Mouse (Mus musculus): Measurements from ENCODE around the gene Snx32. TPM values are rescaled to one million over a fixed set of nuclear protein-coding genes. Genes with fewer than 3 reads are reported as not detected.
A peak's percentile ranks its signal among the peaks of the same experiment; 100 is the strongest.

The Snx32 gene
- 8.7 and 18.4 TPM in 2 replicates for polyA plus RNA-seq (2011; ENCODE audit: insufficient read length, low read depth, missing spikeins)

GRCm38 (mm10) chr19:5510031-5511026, at the start of gene Snx32:
TSS of gene Snx32 (minus strand) at chr19:5510538.
- H3K4me1 ChIP-seq (ENCODE audit: control insufficient read depth, insufficient read depth, low read length), result no peaks in the 10 kb centered on the region
- H3K27ac ChIP-seq (ENCODE audit: insufficient read depth, low read length), result no peak within 1 kb of the TSS

GRCm38 (mm10) chr19:5559631-5560456, 49.5 kb upstream of the Snx32 start:
- Histone ChIP-seq H3K4me1 (ENCODE audit: control insufficient read depth, insufficient read depth, low read length) (0 out of 2 replicates have a peak, but pooled peaks cover 3% of the 10 kb centered on the region), H3K27ac (ENCODE audit: insufficient read depth, low read length) (no peak overlapping the region), H3K4me3 (ENCODE audit: insufficient read depth, low read length) (no peak overlapping the region)
- TF ChIP-seq CTCF (IDR thresholded peaks at IDR 0.05; ENCODE audit: borderline replicate concordance, insufficient read depth, low read length), result no peak
- no peak for TF ChIP-seq POLR2A (IDR thresholded peaks at IDR 0.05; ENCODE audit: low read depth, low read length)

More at GRCm38 (mm10) chr19:5510031-5511026, at the start of gene Snx32:
- H3K4me3 ChIP-seq (ENCODE audit: insufficient read depth, low read length), result peak within 1 kb of the TSS; percentile 47
- TF ChIP-seq POLR2A (IDR thresholded peaks at IDR 0.05; ENCODE audit: low read depth, low read length) (peak; percentile 72), CTCF (IDR thresholded peaks at IDR 0.05; ENCODE audit: borderline replicate concordance, insufficient read depth, low read length) (no peak)

- H3K4me3 ChIP-seq (ENCODE audit: insufficient read depth, low read length), result no peak overlapping the region
- 0 out of 2 replicates have a peak, but pooled peaks cover 3% of the 10 kb centered on the region for H3K4me1 ChIP-seq (ENCODE audit: control insufficient read depth, insufficient read depth, low read length)
- no peak for TF ChIP-seq POLR2A (IDR thresholded peaks at IDR 0.05; ENCODE audit: low read depth, low read length)
- no peak for TF ChIP-seq CTCF (IDR thresholded peaks at IDR 0.05; ENCODE audit: borderline replicate concordance, insufficient read depth, low read length)
- H3K27ac ChIP-seq (ENCODE audit: insufficient read depth, low read length), result no peak overlapping the region
Observed at GRCm38 (mm10) chr19:5559229-5559628, 48.9 kb upstream of the Snx32 start.

GRCm38 (mm10) chr19:5558770-5559169, 48.4 kb upstream of the Snx32 start:
- 0 out of 2 replicates have a peak, but pooled peaks cover 3% of the 10 kb centered on the region for H3K4me1 ChIP-seq (ENCODE audit: control insufficient read depth, insufficient read depth, low read length)
- no peak overlapping the region for H3K27ac ChIP-seq (ENCODE audit: insufficient read depth, low read length)
- H3K4me3 ChIP-seq (ENCODE audit: insufficient read depth, low read length), result no peak overlapping the region
- TF ChIP-seq CTCF (IDR thresholded peaks at IDR 0.05; ENCODE audit: borderline replicate concordance, insufficient read depth, low read length) (no peak), POLR2A (IDR thresholded peaks at IDR 0.05; ENCODE audit: low read depth, low read length) (no peak)

- TF ChIP-seq POLR2A (IDR thresholded peaks at IDR 0.05; ENCODE audit: low read depth, low read length) (no peak), CTCF (IDR thresholded peaks at IDR 0.05; ENCODE audit: borderline replicate concordance, insufficient read depth, low read length) (no peak)
- Histone ChIP-seq H3K4me3 (ENCODE audit: insufficient read depth, low read length) (no peak overlapping the region), H3K4me1 (ENCODE audit: control insufficient read depth, insufficient read depth, low read length) (0 out of 2 replicates have a peak, but pooled peaks cover 3% of the 10 kb centered on the region), H3K27ac (ENCODE audit: insufficient read depth, low read length) (no peak overlapping the region)
Observed at GRCm38 (mm10) chr19:5558169-5558568, 47.8 kb upstream of the Snx32 start.

GRCm38 (mm10) chr19:5554212-5554611, 43.9 kb upstream of the Snx32 start:
- H3K27ac ChIP-seq (ENCODE audit: insufficient read depth, low read length), result no peak overlapping the region
- no peak for TF ChIP-seq CTCF (IDR thresholded peaks at IDR 0.05; ENCODE audit: borderline replicate concordance, insufficient read depth, low read length)
- TF ChIP-seq POLR2A (IDR thresholded peaks at IDR 0.05; ENCODE audit: low read depth, low read length), result no peak
- H3K4me1 ChIP-seq (ENCODE audit: control insufficient read depth, insufficient read depth, low read length), result no peaks in the 10 kb centered on the region
- H3K4me3 ChIP-seq (ENCODE audit: insufficient read depth, low read length), result no peak overlapping the region

- H3K4me3 ChIP-seq (ENCODE audit: insufficient read depth, low read length), result no peak overlapping the region
- H3K4me1 ChIP-seq (ENCODE audit: control insufficient read depth, insufficient read depth, low read length), result no peaks in the 10 kb centered on the region
- no peak overlapping the region for H3K27ac ChIP-seq (ENCODE audit: insufficient read depth, low read length)
- TF ChIP-seq CTCF (IDR thresholded peaks at IDR 0.05; ENCODE audit: borderline replicate concordance, insufficient read depth, low read length) (no peak), POLR2A (IDR thresholded peaks at IDR 0.05; ENCODE audit: low read depth, low read length) (no peak)
Observed at GRCm38 (mm10) chr19:5553802-5554201, 43.5 kb upstream of the Snx32 start.

GRCm38 (mm10) chr19:5547471-5548056, 37.2 kb upstream of the Snx32 start:
- no peak overlapping the region for H3K27ac ChIP-seq (ENCODE audit: insufficient read depth, low read length)

GRCm38 (mm10) chr19:5544031-5544430, 33.7 kb upstream of the Snx32 start:
- Histone ChIP-seq H3K4me3 (ENCODE audit: insufficient read depth, low read length) (no peak overlapping the region), H3K4me1 (ENCODE audit: control insufficient read depth, insufficient read depth, low read length) (no peaks in the 10 kb centered on the region), H3K27ac (ENCODE audit: insufficient read depth, low read length) (no peak overlapping the region)
- no peak for TF ChIP-seq CTCF (IDR thresholded peaks at IDR 0.05; ENCODE audit: borderline replicate concordance, insufficient read depth, low read length)
- no peak for TF ChIP-seq POLR2A (IDR thresholded peaks at IDR 0.05; ENCODE audit: low read depth, low read length)

More at GRCm38 (mm10) chr19:5547471-5548056, 37.2 kb upstream of the Snx32 start:
- no peak overlapping the region for H3K4me3 ChIP-seq (ENCODE audit: insufficient read depth, low read length)
- H3K4me1 ChIP-seq (ENCODE audit: control insufficient read depth, insufficient read depth, low read length), result no peaks in the 10 kb centered on the region
- TF ChIP-seq CTCF (IDR thresholded peaks at IDR 0.05; ENCODE audit: borderline replicate concordance, insufficient read depth, low read length) (no peak), POLR2A (IDR thresholded peaks at IDR 0.05; ENCODE audit: low read depth, low read length) (no peak)
